Mouse (Mus musculus) gastrocnemius, postnatal 4 days (tissue): Measurements from ENCODE around the gene Abhd2. TPM values are rescaled to one million over a fixed set of nuclear protein-coding genes. Genes with fewer than 3 reads are reported as not detected.

Experiments used
- DNase-seq, 2 experiments: peaks; one replicate each; pipeline ENCODE4 v3.0.0; 2021 to 2022; ENCODE audit warnings: low spot score in 2 of 2, mixed read lengths in 2 of 2
- total RNA-seq, 2 experiments: library from RNA; stranded (reverse); gene quantifications; 2 replicates each; pipeline ENCODE4 v1.2.3; 2021

Gene Abhd2
- total RNA-seq, 2 experiments from 2014 or later = 22.3 to 23.5 TPM

DNA sequence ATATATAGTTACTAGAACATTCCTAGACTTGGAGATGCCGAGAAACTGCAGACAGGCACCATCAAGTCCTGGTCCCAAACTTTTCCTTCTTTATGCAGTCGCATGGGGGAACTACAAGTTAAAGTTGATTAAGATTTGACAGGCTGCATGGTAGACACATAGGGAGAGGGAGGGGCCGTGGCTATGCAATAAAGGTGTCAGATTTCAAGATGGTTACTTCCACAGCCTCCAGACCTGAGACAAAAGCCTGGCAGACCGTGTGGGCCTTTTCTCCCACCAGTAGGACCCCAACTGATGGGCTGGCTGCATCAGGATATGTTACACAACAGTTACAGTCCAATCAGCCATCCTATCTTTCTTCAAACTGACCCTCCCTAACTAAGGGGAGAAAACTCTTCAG, 96.4 kb downstream of the Abhd2 start:
- DNase-seq = no peak

DNA sequence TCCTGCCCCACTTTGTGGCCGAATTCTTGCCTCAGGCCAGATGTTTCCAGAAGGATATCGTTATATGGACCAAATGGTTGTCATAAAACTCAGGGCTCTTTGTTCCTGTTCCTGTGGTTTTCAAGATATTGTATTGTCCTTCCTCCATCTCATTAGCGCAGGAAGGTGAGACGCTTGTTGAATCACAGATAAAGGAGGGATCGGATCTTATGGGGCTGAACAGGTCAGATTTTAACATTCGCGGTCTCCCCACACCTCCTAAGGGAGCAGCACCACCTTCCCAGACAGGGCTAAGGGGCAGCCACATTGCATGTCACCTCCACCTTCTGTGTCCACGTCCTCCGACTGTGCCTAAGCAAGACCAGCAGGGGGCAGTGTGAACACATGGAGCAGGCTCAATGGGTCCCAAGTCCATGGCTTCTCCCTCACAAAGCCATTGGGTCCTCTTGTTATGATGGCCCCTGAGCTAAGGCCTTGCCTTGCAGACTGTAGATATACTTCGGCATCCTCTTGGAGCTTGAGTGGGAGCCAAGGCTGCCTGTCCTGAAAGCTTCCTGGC, 98.4 kb downstream of the Abhd2 start:
- peak; percentile 31 to 68 for DNase-seq

DNA sequence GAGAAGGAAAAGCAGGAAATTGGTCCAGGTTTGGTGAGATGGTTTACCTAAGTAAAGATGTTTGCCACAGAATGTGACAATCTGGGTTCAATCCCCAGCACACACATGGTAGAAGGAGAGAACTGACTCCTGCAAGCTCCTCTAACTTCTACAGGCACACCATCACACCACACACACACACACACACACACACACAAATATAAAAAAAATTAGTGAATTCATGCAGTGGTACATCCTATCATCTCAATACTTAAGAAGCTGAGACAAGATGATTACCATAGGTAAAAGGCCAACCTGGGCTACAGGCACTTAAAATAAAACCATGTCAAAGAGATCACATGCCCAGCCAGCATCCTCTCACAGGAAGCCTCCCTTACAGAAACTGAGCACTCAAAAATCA, 101.0 kb downstream of the Abhd2 start:
- DNase-seq = no peak

GRCm38 (mm10) chr7:79375594-79375993, 102.6 kb downstream of the Abhd2 start:
- DNase-seq = no peak

DNA sequence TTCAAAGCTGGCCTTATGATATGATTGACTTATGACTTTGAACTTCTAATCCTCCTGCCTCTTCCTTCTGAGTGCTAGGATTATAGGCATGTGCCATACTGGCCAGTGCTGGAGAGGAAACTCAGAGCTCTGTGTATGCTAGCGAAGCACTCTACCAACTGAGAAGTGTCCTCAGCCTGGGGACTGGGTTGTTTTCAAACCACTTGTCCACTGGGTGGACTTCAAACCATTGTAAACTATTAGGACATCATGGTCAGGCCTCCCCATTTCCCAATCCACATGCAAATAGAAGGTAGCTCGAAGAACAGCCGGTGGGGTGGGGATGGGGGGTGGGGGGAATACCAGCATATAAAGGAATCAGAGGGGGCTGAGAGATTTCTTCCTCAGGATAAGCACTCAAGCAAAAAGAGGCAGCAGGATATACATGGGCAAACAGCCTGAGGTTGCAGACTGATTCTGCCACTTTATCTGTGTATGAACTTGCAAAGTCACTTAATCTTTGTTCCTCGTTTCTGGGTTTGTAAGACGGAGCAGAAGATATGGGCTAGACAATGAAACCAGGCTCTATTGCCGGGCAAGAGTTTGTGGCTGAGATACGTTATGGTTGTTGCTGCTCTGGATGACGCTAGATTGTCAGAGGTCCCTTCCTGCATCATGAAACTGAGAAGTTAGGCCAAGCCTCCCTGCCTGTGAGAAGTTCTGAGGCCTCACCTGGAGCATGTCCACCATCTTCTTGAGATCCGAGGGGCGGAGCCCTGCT, 103.7 kb downstream of the Abhd2 start:
- DNase-seq = no peak

GRCm38 (mm10) chr7:79386422-79387133, 113.6 kb downstream of the Abhd2 start, which contains the start of gene Rlbp1:
Rlbp1 (minus strand) TSS chr7:79387048.
- no peak for DNase-seq

GRCm38 (mm10) chr7:79387140-79387539, 114.1 kb downstream of the Abhd2 start:
- DNase-seq = no peak

DNA sequence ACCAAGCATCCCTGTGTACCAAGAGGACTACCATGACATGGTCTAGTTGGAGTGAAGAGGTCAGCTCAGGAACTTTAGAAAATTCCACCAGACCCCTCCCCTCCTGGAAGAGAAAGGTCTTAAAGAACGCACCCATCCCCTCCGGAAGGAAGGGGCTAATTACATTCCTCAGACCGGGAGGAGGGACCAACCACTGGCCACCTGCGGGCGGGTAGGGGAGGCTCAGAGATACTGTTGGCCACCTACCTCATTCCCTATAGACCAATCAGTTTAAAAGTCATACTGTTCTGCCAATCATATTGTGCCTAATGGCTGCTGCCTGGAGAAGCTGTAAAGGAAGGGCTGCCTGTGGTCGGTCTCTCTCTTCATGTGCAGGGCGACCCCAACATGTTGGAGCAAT, 115.0 kb downstream of the Abhd2 start:
- DNase-seq = no peak

DNA sequence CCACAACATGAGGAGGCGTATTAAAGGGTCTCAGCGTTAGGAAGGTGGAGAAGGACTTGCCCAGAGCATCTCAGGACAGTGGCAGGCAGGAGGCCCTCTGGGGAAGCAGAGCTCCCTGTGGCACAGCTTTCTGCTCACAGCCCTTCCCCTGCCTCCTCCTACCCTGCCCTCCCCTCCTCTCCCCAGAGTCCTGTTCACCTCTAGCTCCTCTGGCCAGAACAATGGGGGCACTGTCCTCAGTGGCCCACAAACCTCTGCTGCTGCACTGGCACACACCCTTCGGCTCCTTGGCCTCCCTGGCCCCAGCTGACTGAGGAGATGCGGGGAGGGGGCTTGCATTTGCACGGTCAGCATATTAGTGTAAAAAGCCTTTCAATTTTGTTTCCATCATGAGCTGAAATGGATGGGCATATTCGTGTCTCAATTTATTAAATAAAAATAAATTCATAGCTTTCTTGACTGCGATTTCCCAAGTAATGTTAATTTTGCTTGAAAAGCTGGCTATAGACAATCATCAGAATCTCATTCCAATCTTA, 115.7 kb downstream of the Abhd2 start:
- DNase-seq = no peak

DNA sequence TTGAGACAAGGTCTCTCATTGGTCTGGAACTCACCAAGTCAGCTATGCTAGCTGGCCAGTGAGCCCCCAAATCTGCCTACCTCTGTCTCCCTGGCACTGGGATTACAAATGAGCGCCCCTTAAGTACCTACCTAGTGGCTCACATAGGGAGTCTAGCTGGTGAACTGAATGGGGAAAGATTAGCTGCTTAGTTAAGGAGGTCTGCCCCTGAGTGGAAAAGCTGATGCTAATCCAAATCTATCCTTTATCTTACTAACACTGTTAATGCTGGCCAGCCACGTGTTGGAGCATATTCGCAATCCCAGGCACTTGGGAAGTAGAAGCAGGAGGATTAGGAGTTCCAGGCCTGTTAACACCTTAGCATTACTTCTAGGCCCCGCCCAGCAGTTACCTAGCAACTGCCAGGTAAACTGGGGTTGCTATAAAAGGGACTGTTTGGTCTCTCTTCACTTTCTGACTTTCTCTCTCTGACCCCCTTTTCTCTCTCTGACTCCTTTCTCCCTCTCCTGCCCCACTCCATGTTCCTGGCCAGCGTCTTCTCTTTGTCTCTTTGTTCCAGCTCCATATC, 117.2 kb downstream of the Abhd2 start:
- DNase-seq = no peak

DNA sequence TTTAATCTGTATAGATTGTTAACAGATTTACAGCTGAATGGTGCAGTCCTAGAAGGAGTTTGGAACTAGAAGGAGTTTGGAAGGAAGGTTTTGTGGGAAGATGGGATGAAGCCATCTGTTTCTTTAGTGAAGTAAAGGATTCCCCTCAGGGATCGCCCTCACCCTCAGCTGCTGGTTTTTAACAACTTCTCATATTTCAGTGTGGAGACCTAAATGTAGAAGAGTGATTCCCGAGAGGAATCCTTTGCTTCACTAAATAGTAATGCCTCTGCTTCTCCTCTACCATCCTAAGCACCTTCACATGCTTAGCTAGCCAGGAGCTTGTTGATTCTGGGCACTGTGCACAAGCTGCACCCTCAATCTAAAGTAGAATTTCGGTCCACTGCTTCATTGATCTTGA, 118.5 kb downstream of the Abhd2 start:
- no peak for DNase-seq

GRCm38 (mm10) chr7:79391883-79392649, 119.1 kb downstream of the Abhd2 start, which contains the start of gene Fanci:
Fanci (plus strand) TSS chr7:79391929.
- peak; percentile 91 to 96 for DNase-seq

DNA sequence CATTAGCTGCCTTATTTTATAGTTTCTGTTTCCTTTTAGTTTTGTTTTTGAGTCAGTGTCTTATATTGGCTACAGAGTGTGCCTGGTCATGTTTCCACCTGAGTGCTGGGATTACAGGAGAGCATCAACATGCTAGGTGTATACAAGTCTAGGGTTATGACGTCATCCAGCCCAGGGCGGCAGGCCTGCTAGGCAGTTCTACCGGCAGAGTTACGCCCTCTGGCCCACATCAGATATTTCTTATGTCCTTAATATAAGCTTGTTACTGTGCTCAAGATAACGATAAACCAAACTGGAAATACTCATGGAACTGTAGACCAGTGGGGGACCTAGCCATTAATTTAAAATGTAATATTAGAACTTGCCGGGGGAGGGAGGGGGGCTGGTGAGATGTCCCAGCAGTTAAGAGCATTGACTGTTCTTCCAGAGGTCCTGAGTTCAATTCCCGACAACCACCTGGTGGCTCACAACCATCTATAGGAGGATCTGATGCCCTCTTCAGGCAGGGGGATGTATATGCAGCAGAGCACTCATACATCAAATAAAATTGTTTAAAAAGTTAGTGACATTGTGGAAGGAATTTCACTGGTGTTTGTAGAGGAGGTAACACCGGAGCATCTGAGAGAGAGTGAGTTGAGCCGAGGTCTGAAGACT, 120.0 kb downstream of the Abhd2 start:
- no peak for DNase-seq

DNA sequence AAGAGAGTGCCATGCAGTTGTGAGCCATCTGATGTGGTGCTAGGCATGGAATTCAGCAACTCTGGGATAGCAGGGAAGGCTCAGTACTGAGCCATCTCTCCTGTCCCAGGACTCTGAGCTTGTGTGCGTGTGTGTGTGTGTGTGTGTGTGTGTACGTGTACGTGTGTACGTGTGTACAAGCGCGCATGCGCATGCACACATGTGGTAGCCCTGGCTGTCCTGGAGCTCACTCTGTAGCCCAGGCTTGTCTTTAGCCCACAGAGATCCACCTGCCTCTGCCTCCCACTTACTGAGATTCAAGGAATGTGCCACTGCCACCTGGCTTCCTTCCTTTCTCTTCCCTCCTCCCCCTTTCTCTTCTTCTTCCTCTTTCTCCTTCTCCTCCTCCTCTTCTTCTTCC, 120.9 kb downstream of the Abhd2 start:
- no peak for DNase-seq

DNA sequence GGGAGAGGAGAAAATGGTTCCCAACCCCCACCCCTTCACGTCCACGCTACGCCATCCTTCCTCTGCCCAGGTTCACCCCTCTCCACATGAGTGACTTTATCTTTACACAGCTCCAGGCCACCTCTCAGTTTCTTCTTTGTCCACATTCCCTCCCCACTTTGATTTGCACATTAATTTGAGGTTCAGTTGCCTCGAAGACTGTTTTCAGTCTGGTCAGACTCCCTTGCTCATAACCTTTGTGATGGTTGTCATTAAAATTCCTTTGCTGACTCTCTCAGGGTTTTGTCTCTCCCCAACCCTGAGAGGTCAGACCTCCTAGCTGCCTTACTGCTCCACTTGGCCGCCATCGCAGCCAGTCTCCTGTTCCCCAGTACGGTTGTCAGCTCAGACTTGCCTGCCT, 121.7 kb downstream of the Abhd2 start:
- no peak for DNase-seq

GRCm38 (mm10) chr7:79395186-79395585, 122.2 kb downstream of the Abhd2 start:
- no peak for DNase-seq

- DNase-seq = no peak
Observed at GRCm38 (mm10) chr7:79397446-79397963, 124.5 kb downstream of the Abhd2 start.

DNA sequence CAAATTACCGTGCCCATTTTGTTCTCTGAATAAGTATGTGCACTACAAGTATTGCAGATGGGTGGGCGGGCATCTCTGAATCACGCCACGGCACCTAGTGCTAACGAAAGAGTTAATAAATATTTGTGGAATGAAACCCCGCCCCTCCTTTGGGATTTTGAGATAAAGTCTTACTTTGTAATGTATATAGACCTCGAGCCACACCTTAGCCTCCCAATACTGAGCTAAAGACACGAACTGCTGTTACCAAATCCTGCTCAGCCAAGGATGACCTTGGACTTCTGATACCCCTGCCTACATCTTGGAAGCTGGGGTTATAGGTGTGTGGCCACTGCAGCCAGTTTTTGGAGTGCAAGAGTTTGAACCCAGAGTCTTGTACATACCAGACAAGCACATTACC, 125.4 kb downstream of the Abhd2 start:
- no peak for DNase-seq

DNA sequence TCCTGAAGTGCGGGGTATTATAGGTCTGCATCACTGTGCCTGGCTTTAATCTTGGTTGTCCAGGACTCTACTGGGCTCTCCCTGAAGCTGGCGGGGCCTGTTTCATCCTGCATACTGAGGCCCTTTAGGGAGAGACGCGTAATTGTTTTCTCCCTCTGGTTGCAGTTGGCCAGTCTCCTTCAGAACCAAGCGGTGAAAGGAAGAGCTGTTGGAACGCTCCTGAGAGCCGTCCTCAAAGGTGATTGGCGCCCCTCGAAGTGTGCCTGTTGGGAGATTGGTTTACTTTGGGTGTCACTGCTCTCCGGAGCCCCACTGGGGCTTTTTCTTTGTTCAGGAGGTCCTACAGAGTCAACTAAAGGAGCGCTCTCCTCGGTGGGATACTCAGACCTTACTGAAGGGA, 126.0 kb downstream of the Abhd2 start:
- DNase-seq = no peak

- no peak for DNase-seq
Observed at GRCm38 (mm10) chr7:79400296-79400695, 127.3 kb downstream of the Abhd2 start.
